Mouse (Mus musculus) 3134 (cell line): ENCODE data around the gene Gatad2a.

Experiments used
- DNase-seq: peaks from one replicate; pipeline ENCODE4 v3.0.0-alpha.2; 2011; ENCODE audit warnings: low spot score; ENCODE audit not compliant: insufficient read length; ENCODE audit errors: extremely low read depth

Gatad2a gene

DNA sequence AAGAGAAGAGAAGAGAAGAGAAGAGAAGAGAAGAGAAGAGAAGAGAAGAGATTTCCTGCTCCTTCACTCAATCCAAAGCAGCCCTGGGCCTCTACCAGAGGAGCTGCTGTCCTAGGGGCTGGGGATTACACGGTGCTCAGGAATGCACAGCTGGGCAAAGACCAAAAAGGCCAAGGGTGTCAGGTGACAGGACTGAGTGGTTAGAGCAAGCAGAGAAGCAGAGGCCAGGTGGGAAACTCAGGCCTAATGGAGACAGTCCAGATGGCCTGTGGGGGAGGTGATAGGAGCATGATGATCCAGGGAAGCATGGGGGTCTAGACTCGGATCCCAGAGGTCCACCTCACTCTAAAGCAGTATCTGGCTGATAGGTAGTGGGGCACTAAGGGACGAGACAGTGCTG is 56.6 kb downstream of the Gatad2a start:
- DNase-seq = peak; percentile 70

- DNase-seq = no peak
These were observed 57.8 kb downstream of the Gatad2a start for GRCm38 (mm10) chr8:69938245-69938982.

GRCm38 (mm10) chr8:69937466-69937865 is 58.7 kb downstream of the Gatad2a start:
- DNase-seq = no peak

- DNase-seq = no peak
These were observed 60.0 kb downstream of the Gatad2a start for GRCm38 (mm10) chr8:69936050-69936794.

DNA sequence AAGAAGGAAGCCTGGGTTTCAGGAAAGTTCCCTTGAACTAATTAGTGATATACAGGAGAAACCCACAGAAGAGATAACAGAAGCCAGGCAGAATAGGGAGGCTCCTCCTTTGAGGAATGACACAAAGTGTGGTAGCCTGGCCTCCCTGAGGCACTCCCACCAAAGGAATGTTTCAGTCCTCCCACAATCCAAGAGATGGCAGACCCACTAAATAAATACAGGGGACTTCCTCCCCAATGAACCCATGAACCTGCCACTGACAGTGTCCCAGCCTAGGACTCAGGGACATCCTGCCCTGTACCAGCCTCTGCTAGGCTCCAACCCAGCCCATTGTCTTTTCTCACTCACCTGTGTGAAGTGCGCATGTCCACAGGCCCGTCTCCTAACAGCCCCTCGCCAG is 60.8 kb downstream of the Gatad2a start:
- no peak for DNase-seq

GRCm38 (mm10) chr8:69934582-69934981 is 61.6 kb downstream of the Gatad2a start:
- DNase-seq = no peak

DNA sequence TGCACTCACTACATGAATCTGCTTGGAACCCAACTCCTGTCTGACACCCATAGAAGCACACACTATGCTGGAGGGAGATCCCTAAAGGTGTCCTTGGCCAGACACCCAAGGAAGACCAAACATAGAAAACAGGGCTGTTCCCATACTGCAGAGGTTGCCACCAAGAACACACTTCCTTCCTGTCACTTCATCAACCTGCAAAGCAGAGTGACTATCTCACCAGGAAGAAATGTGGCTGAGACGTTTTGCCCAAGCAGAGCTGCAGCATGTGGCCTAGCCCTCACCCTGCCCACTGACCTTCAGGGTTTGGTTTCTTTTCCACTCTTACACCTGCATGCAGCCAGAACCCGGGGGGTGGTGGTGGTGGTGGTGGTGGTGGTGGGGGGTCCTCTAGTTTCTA is 62.4 kb downstream of the Gatad2a start:
- no peak for DNase-seq

GRCm38 (mm10) chr8:69926901-69927300 is 69.3 kb downstream of the Gatad2a start:
- no peak for DNase-seq

GRCm38 (mm10) chr8:69923986-69924385 is 72.2 kb downstream of the Gatad2a start:
- no peak for DNase-seq

DNA sequence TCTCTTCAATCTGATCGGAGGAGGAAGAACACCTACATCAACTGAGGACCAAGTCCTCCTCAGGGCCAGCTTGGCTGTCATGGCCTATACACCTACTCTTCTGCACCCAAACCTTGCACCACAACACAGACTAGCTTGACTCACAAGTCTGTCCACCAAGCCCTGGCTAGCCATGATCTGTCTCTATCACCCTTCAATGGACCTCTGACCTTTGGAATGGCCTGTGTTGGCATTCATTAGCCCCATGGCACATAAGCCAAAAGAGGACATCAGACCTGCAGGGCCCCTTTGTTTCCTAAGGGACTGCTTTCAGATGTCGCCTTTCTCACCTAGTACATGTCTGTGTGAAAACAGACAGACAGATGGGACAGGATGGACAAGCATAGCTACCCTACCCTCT is 75.0 kb downstream of the Gatad2a start:
- DNase-seq = no peak

- DNase-seq = no peak
These were observed 76.1 kb downstream of the Gatad2a start for GRCm38 (mm10) chr8:69919876-69920662.

DNA sequence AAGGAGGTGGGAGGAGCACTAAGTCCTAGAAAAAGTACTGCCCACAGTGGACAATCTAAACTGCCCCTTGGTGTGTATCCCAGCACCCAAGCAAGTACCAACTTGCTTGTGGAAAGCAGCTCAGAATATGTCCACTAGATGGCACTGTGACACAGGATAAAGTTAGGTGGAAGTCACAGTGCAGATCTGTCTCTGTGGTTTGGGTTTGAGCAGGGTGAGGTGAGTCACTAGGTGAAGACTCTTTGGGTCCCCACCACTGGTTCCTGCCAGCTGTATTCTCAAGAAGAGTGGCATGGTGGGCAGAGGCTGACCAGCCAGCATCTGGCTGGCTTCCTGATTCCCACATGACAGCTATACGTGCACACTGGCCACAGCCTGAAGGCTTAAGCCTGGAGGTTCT is 77.2 kb downstream of the Gatad2a start:
- DNase-seq = peak; percentile 78

GRCm38 (mm10) chr8:69918506-69918905 is 77.7 kb downstream of the Gatad2a start:
- no peak for DNase-seq

GRCm38 (mm10) chr8:69915748-69916147 is 80.4 kb downstream of the Gatad2a start:
- DNase-seq = no peak

- DNase-seq = no peak
These were observed 81.7 kb downstream of the Gatad2a start for GRCm38 (mm10) chr8:69914526-69914925.

GRCm38 (mm10) chr8:69912478-69913074 is 83.6 kb downstream of the Gatad2a start:
- no peak for DNase-seq

DNA sequence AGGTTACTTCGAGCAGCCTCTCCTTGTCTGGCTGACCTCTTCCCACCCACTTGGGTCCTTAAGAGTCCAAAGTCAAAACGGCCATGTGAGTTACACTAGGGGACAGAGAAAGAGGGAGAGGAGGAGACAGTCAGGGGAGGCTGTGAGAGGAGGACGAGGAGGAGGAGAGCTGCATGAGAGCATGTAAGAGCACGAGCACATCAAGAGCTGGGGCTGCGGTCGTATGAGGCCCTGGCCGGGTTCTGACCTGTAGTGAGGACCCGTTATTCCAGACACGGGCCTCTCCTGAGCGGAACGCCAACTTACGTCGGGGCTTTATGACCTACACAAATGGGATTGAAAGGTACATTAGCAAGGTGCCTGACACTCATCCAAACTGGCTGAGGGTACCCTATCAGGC is 84.3 kb downstream of the Gatad2a start:
- DNase-seq = no peak

DNA sequence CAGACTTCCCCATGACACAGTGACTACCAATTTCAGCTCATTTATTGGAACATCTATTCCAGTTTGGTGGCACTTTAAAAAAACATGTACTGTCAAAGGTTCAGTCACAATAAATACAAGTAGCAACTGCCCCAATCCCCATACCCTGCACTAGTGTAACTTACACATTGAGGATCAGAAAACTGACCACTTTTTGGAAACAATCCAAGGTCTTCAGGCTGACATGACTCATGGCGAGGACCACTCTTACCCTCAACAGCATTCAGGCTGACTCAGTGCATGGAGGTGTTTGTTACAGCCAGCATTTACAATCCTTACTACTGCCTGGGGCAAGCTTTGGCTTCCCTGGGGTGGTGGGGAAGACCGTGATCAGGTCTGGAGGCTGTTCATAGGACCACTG is 89.1 kb downstream of the Gatad2a start:
- DNase-seq = no peak

DNA sequence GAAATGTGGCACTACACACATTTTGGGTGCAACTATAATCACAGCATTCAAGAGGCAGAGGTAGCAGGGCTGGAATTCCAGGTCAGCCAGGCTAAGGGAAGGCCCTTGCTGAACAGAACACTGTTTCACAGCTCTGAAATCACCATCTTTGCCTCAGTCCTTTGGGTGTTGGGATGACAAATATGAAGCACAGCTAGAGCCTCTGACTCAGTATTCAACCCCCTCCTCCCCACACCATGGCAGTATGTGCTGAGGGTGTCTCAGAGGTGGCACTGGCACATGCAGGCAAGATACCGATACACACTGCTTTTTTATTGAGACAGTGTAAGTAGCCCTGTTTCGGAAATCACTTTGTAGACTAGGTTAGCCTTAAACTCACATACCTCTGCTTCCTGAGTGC is 89.9 kb downstream of the Gatad2a start:
- DNase-seq = no peak

- no peak for DNase-seq
These were observed 92.1 kb downstream of the Gatad2a start for GRCm38 (mm10) chr8:69904096-69904495.

GRCm38 (mm10) chr8:69903063-69903542 is 93.1 kb downstream of the Gatad2a start:
- DNase-seq = no peak
